Mouse (Mus musculus): ENCODE results near the gene Gm4353. TPM values are rescaled to one million over a fixed set of nuclear protein-coding genes. Genes with fewer than 3 reads are reported as not detected.
"Not testable (repeated sequence)": the region's sequence is repeated elsewhere in the genome, so short reads cannot be mapped to it uniquely, and the experiment has no call there.

Gene Gm4353
- 1.5 TPM in 2 replicates for polyA plus RNA-seq (2015; fragmentation: Nextera tagmentation; extraction: Ambion mirVana)

DNA sequence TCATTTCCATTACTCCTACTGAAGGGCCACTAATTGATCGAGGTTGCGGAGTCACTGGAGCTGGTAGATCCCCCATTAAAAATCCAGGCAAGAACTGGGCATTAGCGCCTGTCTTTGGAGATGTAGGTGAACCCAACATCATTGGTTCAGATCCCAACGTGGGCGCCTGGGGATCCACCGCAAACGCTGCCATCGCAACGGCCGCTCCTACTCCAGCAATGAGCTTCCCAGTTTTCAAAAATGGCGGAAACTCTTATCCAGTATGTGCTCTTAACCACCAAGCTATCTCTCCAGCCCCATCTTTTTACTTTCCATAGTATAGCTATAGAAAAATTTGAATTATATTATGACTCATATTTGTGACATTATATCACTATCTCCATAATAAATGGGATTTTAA lies at the start of gene Gm4353:
Gene Gm4353, minus strand, starts transcription at position 270 of the 400 bp plus-strand sequence.
- not testable (repeated sequence) for ATAC-seq (ENCODE audit: low read depth); H3K27me3 ChIP-seq; H3K4me2 ChIP-seq; H3K9me3 ChIP-seq; H3K36me3 ChIP-seq; H3K9ac ChIP-seq; H3K4me1 ChIP-seq (replicated peaks); H3K27ac ChIP-seq (replicated peaks); H3K4me3 ChIP-seq
- WGBS, result 95% methylated on average over 11 of the region's 11 CpGs

GRCm38 (mm10) chr7:116132078-116132477 lies 47.6 kb upstream of the Gm4353 start:
- WGBS, result 5% methylated on average over 5 of the region's 5 CpGs
- ATAC-seq (ENCODE audit: low read depth), result peak; percentile 68; the same call in 1 of the 2 replicates
- peak overlapping the region; percentile 3; the same call in 1 of the 2 replicates for H3K9ac ChIP-seq
- no peak overlapping the region for H3K4me3 ChIP-seq
- peak overlapping the region; percentile 59 for H3K27ac ChIP-seq (replicated peaks)
- 0 out of 2 replicates have a peak, but pooled peaks cover 4% of the 10 kb centered on the region for H3K36me3 ChIP-seq
- H3K4me1 ChIP-seq (replicated peaks), result peaks cover 13% of the 10 kb centered on the region
- no peaks in the 10 kb centered on the region for H3K27me3 ChIP-seq
- no peak overlapping the region for H3K4me2 ChIP-seq
- no peaks in the 10 kb centered on the region for H3K9me3 ChIP-seq

- Histone ChIP-seq H3K27me3 (no peaks in the 10 kb centered on the region), H3K36me3 (0 out of 2 replicates have a peak, but pooled peaks cover 2% of the 10 kb centered on the region), H3K9me3 (no peaks in the 10 kb centered on the region), H3K4me3 (no peak overlapping the region), H3K9ac (peak overlapping the region; percentile 3; the same call in 1 of the 2 replicates), H3K4me1 (replicated peaks) (peaks cover 13% of the 10 kb centered on the region), H3K27ac (replicated peaks) (peak overlapping the region; percentile 59), H3K4me2 (no peak overlapping the region)
- ATAC-seq (ENCODE audit: low read depth), result peak; percentile 37; the same call in 1 of the 2 replicates
- 26% methylated on average over 4 of the region's 4 CpGs for WGBS
These were observed 47.0 kb upstream of the Gm4353 start for GRCm38 (mm10) chr7:116131390-116131789.

GRCm38 (mm10) chr7:116129374-116129773 lies 44.9 kb upstream of the Gm4353 start:
- Histone ChIP-seq H3K4me1 (replicated peaks) (peaks cover 13% of the 10 kb centered on the region), H3K27me3 (no peaks in the 10 kb centered on the region), H3K4me2 (no peak overlapping the region), H3K36me3 (no peaks in the 10 kb centered on the region), H3K27ac (replicated peaks) (no peak overlapping the region), H3K9ac (no peak overlapping the region), H3K9me3 (no peaks in the 10 kb centered on the region), H3K4me3 (no peak overlapping the region)
- no peak for ATAC-seq (ENCODE audit: low read depth)
- WGBS, result 90% methylated on average over 10 of the region's 10 CpGs

GRCm38 (mm10) chr7:116128286-116128685 lies 43.9 kb upstream of the Gm4353 start:
- Histone ChIP-seq H3K9ac (no peak overlapping the region), H3K4me1 (replicated peaks) (peaks cover 17% of the 10 kb centered on the region), H3K36me3 (no peaks in the 10 kb centered on the region), H3K4me3 (no peak overlapping the region), H3K27ac (replicated peaks) (no peak overlapping the region), H3K9me3 (no peaks in the 10 kb centered on the region), H3K27me3 (no peaks in the 10 kb centered on the region), H3K4me2 (no peak overlapping the region)
- no peak for ATAC-seq (ENCODE audit: low read depth)
- 93% methylated on average over 8 of the region's 8 CpGs for WGBS

DNA sequence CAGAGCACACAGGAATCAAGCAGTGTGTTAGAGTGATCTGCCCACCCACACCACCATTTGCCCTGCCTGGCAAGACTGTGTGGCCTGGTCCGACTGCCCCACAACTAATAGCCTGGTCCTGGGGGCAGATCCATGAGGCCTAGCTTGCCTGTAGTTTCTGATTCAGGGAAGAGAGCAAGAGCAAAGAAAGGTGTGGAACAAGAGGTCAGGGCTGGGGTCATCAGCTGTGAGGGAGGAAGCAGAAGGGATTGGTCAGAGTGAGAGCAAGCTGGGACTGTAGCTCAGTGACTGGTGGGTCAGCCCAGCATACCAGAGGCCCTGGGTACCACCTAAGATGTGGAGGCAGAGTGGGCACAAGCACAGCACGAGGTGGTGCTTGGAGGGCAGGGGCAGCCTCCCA lies 42.6 kb upstream of the Gm4353 start:
- no peaks in the 10 kb centered on the region for H3K27me3 ChIP-seq
- no peaks in the 10 kb centered on the region for H3K9me3 ChIP-seq
- 97% methylated on average over 2 of the region's 2 CpGs for WGBS
- H3K36me3 ChIP-seq, result no peaks in the 10 kb centered on the region
- H3K4me3 ChIP-seq, result no peak overlapping the region
- H3K9ac ChIP-seq, result no peak overlapping the region
- no peak overlapping the region for H3K27ac ChIP-seq (replicated peaks)
- no peak overlapping the region for H3K4me2 ChIP-seq
- no peak for ATAC-seq (ENCODE audit: low read depth)
- peaks cover 17% of the 10 kb centered on the region for H3K4me1 ChIP-seq (replicated peaks)

DNA sequence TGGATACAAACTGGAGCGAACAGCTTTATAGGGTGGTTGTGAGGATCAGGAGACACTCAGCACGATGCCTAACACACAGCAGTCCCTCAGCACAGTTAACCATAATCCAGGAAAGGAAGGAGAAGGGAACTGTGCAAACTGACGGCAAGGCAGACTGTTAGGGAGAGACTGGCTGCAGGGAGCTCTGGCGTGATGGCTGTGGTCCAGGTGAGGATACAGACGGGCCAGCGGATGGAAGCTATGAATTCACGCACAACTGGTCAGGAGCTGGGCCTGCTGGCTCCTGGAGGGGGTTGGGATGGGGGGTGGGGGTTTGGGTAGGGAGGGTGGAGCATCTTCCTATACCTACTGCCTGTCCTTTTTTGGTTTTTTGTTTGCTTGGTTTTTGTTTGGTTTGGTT lies 41.2 kb upstream of the Gm4353 start:
- Histone ChIP-seq H3K9ac (no peak overlapping the region), H3K4me2 (no peak overlapping the region), H3K27me3 (no peaks in the 10 kb centered on the region), H3K4me3 (no peak overlapping the region), H3K27ac (replicated peaks) (no peak overlapping the region), H3K9me3 (no peaks in the 10 kb centered on the region), H3K36me3 (no peaks in the 10 kb centered on the region), H3K4me1 (replicated peaks) (peaks cover 13% of the 10 kb centered on the region; the same call in 1 of the 2 replicates)
- ATAC-seq (ENCODE audit: low read depth), result no peak
- 81% methylated on average over 7 of the region's 7 CpGs for WGBS

- Histone ChIP-seq H3K4me1 (replicated peaks) (peaks cover 13% of the 10 kb centered on the region; the same call in 1 of the 2 replicates), H3K27ac (replicated peaks) (no peak overlapping the region), H3K4me2 (no peak overlapping the region), H3K36me3 (no peaks in the 10 kb centered on the region), H3K4me3 (no peak overlapping the region), H3K9me3 (no peaks in the 10 kb centered on the region), H3K27me3 (no peaks in the 10 kb centered on the region), H3K9ac (no peak overlapping the region)
- WGBS, result 92% methylated on average over 12 of the region's 12 CpGs
- no peak for ATAC-seq (ENCODE audit: low read depth)
These were observed 39.6 kb upstream of the Gm4353 start for GRCm38 (mm10) chr7:116124057-116124456.

DNA sequence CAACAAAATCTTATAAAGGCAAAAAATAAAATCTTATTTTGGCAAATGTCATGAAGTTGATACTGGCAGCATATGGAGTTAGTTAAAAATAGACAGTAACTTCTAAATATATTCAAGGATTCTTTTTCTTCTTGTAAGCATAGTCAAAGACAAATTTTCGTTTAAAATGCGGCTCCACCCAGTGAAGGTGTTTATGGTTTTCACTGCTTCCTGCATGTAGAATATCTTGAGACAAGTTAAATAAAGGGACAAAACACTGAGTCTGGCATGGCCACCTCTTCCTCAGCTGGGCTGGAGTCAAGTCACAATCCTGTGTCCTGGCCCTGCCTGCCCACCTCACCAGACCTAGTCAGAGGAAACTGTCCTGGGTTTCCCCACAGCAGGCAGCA lies 39.2 kb upstream of the Gm4353 start:
- no peak for ATAC-seq (ENCODE audit: low read depth)
- Histone ChIP-seq H3K4me1 (replicated peaks) (peaks cover 13% of the 10 kb centered on the region; the same call in 1 of the 2 replicates), H3K9me3 (no peaks in the 10 kb centered on the region), H3K4me3 (no peak overlapping the region), H3K27ac (replicated peaks) (no peak overlapping the region), H3K27me3 (no peaks in the 10 kb centered on the region), H3K36me3 (no peaks in the 10 kb centered on the region), H3K4me2 (no peak overlapping the region), H3K9ac (no peak overlapping the region)
- WGBS, result 85% methylated on average over 2 of the region's 2 CpGs

GRCm38 (mm10) chr7:116122981-116123596 lies 38.7 kb upstream of the Gm4353 start:
- WGBS, result 33% methylated on average over 13 of the region's 13 CpGs
- Histone ChIP-seq H3K4me3 (no peak overlapping the region), H3K36me3 (no peaks in the 10 kb centered on the region), H3K9me3 (no peaks in the 10 kb centered on the region), H3K4me1 (replicated peaks) (peaks cover 13% of the 10 kb centered on the region; the same call in 1 of the 2 replicates), H3K27ac (replicated peaks) (no peak overlapping the region), H3K27me3 (no peaks in the 10 kb centered on the region), H3K9ac (no peak overlapping the region), H3K4me2 (no peak overlapping the region)
- peak; percentile 65 for ATAC-seq (ENCODE audit: low read depth)

DNA sequence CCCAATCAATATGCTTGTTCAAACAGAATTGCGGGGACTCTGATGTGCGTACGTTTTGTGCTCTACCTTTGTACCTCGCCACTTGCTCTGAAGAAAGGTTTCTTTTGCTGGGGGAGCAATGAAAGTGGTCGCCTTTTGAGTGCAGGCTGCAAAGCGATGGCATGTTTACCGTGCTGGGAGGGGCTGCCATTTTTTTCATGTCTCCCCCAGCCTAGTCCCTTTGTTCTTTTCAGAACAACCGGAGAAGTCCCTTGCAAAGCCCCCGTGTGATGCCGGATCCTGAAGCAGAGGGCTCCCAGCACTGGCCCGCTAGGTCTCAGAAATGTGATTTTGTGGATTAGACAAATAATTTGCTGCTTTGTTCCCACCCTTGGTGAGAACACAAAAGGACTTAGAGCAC lies 36.8 kb upstream of the Gm4353 start:
- no peak overlapping the region for H3K4me3 ChIP-seq
- H3K27ac ChIP-seq (replicated peaks), result no peak overlapping the region
- H3K36me3 ChIP-seq, result no peaks in the 10 kb centered on the region
- ATAC-seq (ENCODE audit: low read depth), result no peak
- no peaks in the 10 kb centered on the region for H3K9me3 ChIP-seq
- H3K4me1 ChIP-seq (replicated peaks), result peaks cover 13% of the 10 kb centered on the region; the same call in 1 of the 2 replicates
- no peaks in the 10 kb centered on the region for H3K27me3 ChIP-seq
- 52% methylated on average over 11 of the region's 11 CpGs for WGBS
- H3K4me2 ChIP-seq, result no peak overlapping the region
- no peak overlapping the region for H3K9ac ChIP-seq

DNA sequence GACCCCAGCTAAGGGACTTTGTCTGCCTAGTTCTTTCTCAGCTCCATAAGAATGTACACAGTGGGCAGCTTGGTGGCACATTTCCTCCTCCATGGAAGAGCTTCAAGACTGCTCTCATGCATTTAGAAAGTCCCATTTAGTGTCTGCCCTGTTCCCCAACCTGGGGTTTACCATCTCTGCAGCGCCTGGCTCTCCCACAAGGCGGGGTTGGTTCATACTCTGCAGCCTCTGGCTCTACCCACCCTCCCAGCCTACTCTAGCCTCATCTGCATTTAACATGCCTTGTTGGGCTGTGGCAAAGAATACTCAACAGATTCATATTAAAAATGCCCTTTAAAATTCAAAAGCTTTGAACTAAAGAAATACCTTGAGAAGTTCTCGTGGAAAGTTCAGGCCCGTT lies 36.3 kb upstream of the Gm4353 start:
- H3K36me3 ChIP-seq, result no peaks in the 10 kb centered on the region
- no peak overlapping the region for H3K27ac ChIP-seq (replicated peaks)
- H3K9me3 ChIP-seq, result no peaks in the 10 kb centered on the region
- H3K4me1 ChIP-seq (replicated peaks), result peaks cover 13% of the 10 kb centered on the region; the same call in 1 of the 2 replicates
- no peak overlapping the region for H3K4me3 ChIP-seq
- no peak overlapping the region for H3K9ac ChIP-seq
- H3K27me3 ChIP-seq, result no peaks in the 10 kb centered on the region
- H3K4me2 ChIP-seq, result no peak overlapping the region
- 89% methylated on average over 4 of the region's 4 CpGs for WGBS
- no peak for ATAC-seq (ENCODE audit: low read depth)

All from neural tube, embryonic 13.5 days (tissue).